Mouse (Mus musculus) testis, adult 2 months (tissue): ENCODE results near the gene Mrgpre.

ENCODE experiments used
- CTCF ChIP-seq: fragments of 200-500 bp; IDR thresholded peaks from 2 replicates; pipeline ENCODE4 v1.5.1; 2012; ENCODE audit warnings: low read depth, mild to moderate bottlenecking, inconsistent platforms, low read length, moderate library complexity; ENCODE audit not compliant: control insufficient read depth, insufficient read depth, insufficient replicate concordance
- POLR2A ChIP-seq: fragments of 200-500 bp; IDR thresholded peaks from 2 replicates; pipeline ENCODE4 v1.6.1; 2012; ENCODE audit warnings: low read depth, mild to moderate bottlenecking, inconsistent platforms, low read length, moderate library complexity; ENCODE audit not compliant: control insufficient read depth

DNA sequence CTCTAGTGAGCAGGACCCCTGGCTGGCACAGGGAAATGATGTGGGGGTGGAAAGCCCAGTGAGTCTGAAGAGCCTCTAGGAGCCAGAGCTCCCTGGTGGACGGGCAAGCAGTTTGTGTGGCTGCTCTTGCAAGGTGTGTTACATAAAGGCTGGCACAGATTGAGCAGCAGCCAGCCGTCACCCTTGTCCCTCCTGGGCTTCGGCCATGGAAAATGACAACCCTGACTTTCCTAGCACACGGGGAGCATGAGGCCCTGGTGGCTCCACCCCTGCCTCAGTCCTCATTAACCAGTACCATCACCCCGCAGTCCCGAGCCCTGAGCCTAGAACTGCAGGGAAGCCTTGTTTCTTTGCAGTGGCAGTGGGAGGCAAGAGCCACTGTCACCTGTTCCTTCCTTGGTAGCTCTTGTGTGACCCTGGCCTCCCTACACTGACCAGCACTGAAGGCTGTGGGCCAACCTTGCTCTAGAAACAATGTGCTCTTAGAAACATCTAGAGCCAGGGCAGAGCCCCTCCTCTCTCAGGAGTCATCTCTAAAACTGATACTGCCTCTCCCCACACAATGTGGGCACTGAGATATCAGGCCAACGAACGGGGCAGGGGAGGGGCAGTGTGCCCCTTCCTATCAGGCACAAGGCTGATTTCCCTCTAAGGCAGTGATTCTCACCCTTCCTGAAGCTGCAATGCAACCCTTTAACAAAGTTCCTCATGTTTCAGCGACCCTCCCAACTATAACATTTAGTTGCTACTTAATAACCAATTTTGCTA is 28.8 kb downstream of the Mrgpre start:
- TF ChIP-seq POLR2A (no peak), CTCF (no peak)
